Mouse (Mus musculus): ENCODE data around the gene Sprr2a1.
"Not testable (repeated sequence)": the region's sequence is repeated elsewhere in the genome, so short reads cannot be mapped to it uniquely, and the experiment has no call there.

- TF ChIP-seq CTCF (IDR thresholded peaks at IDR 0.05; ENCODE audit: low read depth); EP300 (optimal IDR thresholded peaks at IDR 0.05): not testable (repeated sequence)
Measured at GRCm38 (mm10) chr3:92219031-92219430, 3.4 kb downstream of the Sprr2a1 start.
